Mouse (Mus musculus) liver, postnatal 0 days (tissue): ENCODE data around the gene Prdm10. TPM values are rescaled to one million over a fixed set of nuclear protein-coding genes. Genes with fewer than 3 reads are reported as not detected.

Experiments
- ATAC-seq: fragments of 200-750 bp; cut with Nextera tagmentation; 2 replicates; pipeline ENCODE4 v1.8.0; 2017; ENCODE audit warnings: mild to moderate bottlenecking, moderate library complexity
- DNase-seq: peaks from one replicate; pipeline ENCODE4 v3.0.0-alpha.2; 2016
- H3K27ac ChIP-seq: fragments of 300-500 bp; sonication (generic); 2 replicates; pipeline ENCODE4 v1.5.1; 2014; ENCODE audit warnings: antibody characterized with exemption, moderate library complexity, mild to moderate bottlenecking, low read depth
- H3K27me3 ChIP-seq: fragments of 300-500 bp; sonication (generic); 2 replicates; pipeline ENCODE4 v1.6.1; 2014; ENCODE audit warnings: low read length, control low read depth, mixed read lengths; ENCODE audit not compliant: insufficient read depth
- H3K36me3 ChIP-seq: fragments of 300-500 bp; sonication (generic); replicated peaks from 2 replicates; pipeline ENCODE4 v1.6.1; 2014; ENCODE audit warnings: mild to moderate bottlenecking, control low read depth, low read length, moderate library complexity, mixed read lengths; ENCODE audit not compliant: insufficient read depth
- H3K4me1 ChIP-seq: fragments of 300-500 bp; sonication (generic); 2 replicates; pipeline ENCODE4 v1.6.1; 2014; ENCODE audit warnings: antibody characterized with exemption, mild to moderate bottlenecking, control low read depth; ENCODE audit not compliant: insufficient read depth
- H3K4me2 ChIP-seq: fragments of 300-500 bp; sonication (generic); 2 replicates; pipeline ENCODE4 v1.6.1; 2014; ENCODE audit warnings: low read depth, mild to moderate bottlenecking, low read length, moderate library complexity, mixed read lengths
- H3K4me3 ChIP-seq: fragments of 300-500 bp; sonication (generic); 2 replicates; pipeline ENCODE4 v1.5.1; 2014; ENCODE audit warnings: low read depth, low read length
- H3K9ac ChIP-seq: fragments of 300-500 bp; sonication (generic); replicated peaks from 2 replicates; pipeline ENCODE4 v1.6.1; 2014; ENCODE audit warnings: mild to moderate bottlenecking, moderate library complexity
- H3K9me3 ChIP-seq: fragments of 300-500 bp; sonication (generic); 2 replicates; pipeline ENCODE4 v1.6.1; 2016; ENCODE audit warnings: mild to moderate bottlenecking, control low read depth, low read length, mixed read lengths
- CTCF ChIP-seq: sonication (generic); IDR thresholded peaks from 2 replicates; pipeline ENCODE4 v1.5.1; 2016; ENCODE audit warnings: antibody characterized with exemption, low read depth
- EP300 ChIP-seq: IDR thresholded peaks from 2 replicates; pipeline ENCODE4 v1.6.1; 2016; ENCODE audit warnings: antibody characterized with exemption, low read depth, mild to moderate bottlenecking
- WGBS: fragments of 180-500 bp; shearing (Covaris S2); extraction: QIAGEN DNeasy Blood & Tissue Kit; methylation state at CpG from one replicate; pipeline ENCODE4 v1.1.7; 2014; ENCODE audit not compliant: insufficient replicate concordance; 5-methylcytosine and 5-hydroxymethylcytosine counted together
- polyA plus RNA-seq: library from polyadenylated mRNA; unstranded; fragments of >200 nt; fragmentation: Nextera tagmentation; extraction: Ambion mirVana; gene quantifications from 2 replicates; pipeline ENCODE4 v1.2.1, GENCODE M21; 2015

The Prdm10 gene
- polyA plus RNA-seq, 1 experiment from 2014 or later = 1.5 TPM

GRCm38 (mm10) chr9:31428971-31429370 lies 148.6 kb downstream of the Prdm10 start:
- no peak for DNase-seq
- H3K36me3 ChIP-seq = no peaks in the 10 kb centered on the region
- no peaks in the 10 kb centered on the region for H3K27me3 ChIP-seq
- no peak overlapping the region for H3K9ac ChIP-seq
- ATAC-seq = no peak
- H3K4me2 ChIP-seq = no peak overlapping the region
- TF ChIP-seq CTCF (no peak), EP300 (no peak)
- H3K4me3 ChIP-seq = no peak overlapping the region
- WGBS = 84% methylated on average over 7 of the region's 7 CpGs
- no peaks in the 10 kb centered on the region for H3K4me1 ChIP-seq
- H3K27ac ChIP-seq = no peak overlapping the region
- H3K9me3 ChIP-seq = no peaks in the 10 kb centered on the region

- Histone ChIP-seq H3K27me3 (no peaks in the 10 kb centered on the region), H3K4me3 (no peak overlapping the region), H3K9me3 (no peaks in the 10 kb centered on the region), H3K9ac (no peak overlapping the region), H3K4me2 (no peak overlapping the region), H3K36me3 (no peaks in the 10 kb centered on the region), H3K27ac (no peak overlapping the region), H3K4me1 (no peaks in the 10 kb centered on the region)
- DNase-seq (no peak), ATAC-seq (no peak)
- TF ChIP-seq CTCF (no peak), EP300 (no peak)
- WGBS = 71% methylated on average over 9 of the region's 9 CpGs
Observed at GRCm38 (mm10) chr9:31430011-31430410, 149.7 kb downstream of the Prdm10 start.

Other genes with a start within 250 kb of the Prdm10 start
- 4.9 and 6.7 TPM in 2 replicates for gene Zbtb44, start 249.9 kb upstream of the Prdm10 start, polyA plus RNA-seq
- 0.69 and 0.99 TPM in 2 replicates for gene St14, start 148.7 kb upstream of the Prdm10 start, polyA plus RNA-seq
- gene Aplp2, start 68.7 kb upstream of the Prdm10 start, polyA plus RNA-seq = 167 and 178 TPM in 2 replicates
- 5.3 TPM in 2 replicates for gene Nfrkb, start 105.7 kb downstream of the Prdm10 start, polyA plus RNA-seq
- 0.09 TPM in 1 of 2 replicates, not detected in the other for gene Tmem45b, start 183.9 kb downstream of the Prdm10 start, polyA plus RNA-seq